9 mouse cellular contexts compared by ENCODE assay signal in genomic region chr3:89390111-89390515, GRCm38 (mm10). TPM values are rescaled to one million over a fixed set of nuclear protein-coding genes. Genes with fewer than 3 reads are reported as not detected.
DNase-seq lines count a peak whose midpoint lies in the region; ATAC-seq lines count a peak whose summit lies in the region.
"Had no signal": no experiment of that assay in that cellular context is flagged by ENCODE, and none has a peak within 500 bp of the region (broad histone marks: within the 10 kb centered on the region; RNA-seq: fewer than 3 reads in every experiment).

No protein-coding gene starts in this region.

- intact Hi-C loops in gastrocnemius, postnatal 14 days (cut with DNase I; ENCODE audit: low total_unique reads) = no loop called here

- DNase-seq in CD4-positive, CD25-positive, alpha-beta regulatory T cell, adult 2 months (ENCODE audit: low read depth, low spot score) = peak; percentile 55
- DNase-seq in ovary, postnatal 36 days (ENCODE audit: low spot score) = peak; percentile 58
- DNase-seq in ovary, postnatal 10 days (ENCODE audit: low spot score) = no peak
- peak; percentile 46 for DNase-seq in gastrocnemius, postnatal 14 days
- peak; percentile 42 for DNase-seq in kidney, postnatal 10 days
- no peak for DNase-seq in embryo, embryonic 10.5 days (ENCODE audit: low spot score)
- DNase-seq in left cerebral cortex, adult 8-10 months (ENCODE audit: low spot score in 2 of 2) = no peak

- no peak for ATAC-seq in CD4-positive, CD25-positive, alpha-beta regulatory T cell, adult 4 months

RNA-seq across cellular contexts. Expression of gene Zbtb7b, which starts 4.5 kb away (rescaled TPM):
- 10 to 100 TPM; 11.7 to 13.2 TPM for polyA plus RNA-seq in CD4-positive, CD25-positive, alpha-beta regulatory T cell, adult 4 months (2017; shearing (Covaris generic))
- total RNA-seq in gastrocnemius, postnatal 14 days (2021) = 10 to 100 TPM; 18.4 to 24.0 TPM
- 10 to 100 TPM; 11.3 to 20.3 (median 15.8) TPM for total RNA-seq in left cerebral cortex, adult 8-10 months (2022)

RNA-seq across cellular contexts. Expression of gene Lenep, which starts 12.5 kb away (rescaled TPM):
- polyA plus RNA-seq in CD4-positive, CD25-positive, alpha-beta regulatory T cell, adult 4 months (2017; shearing (Covaris generic)) = 1 to 10 TPM in 1 of 2 experiments, not detected in 1; 5.3 TPM
- not detected for total RNA-seq in gastrocnemius, postnatal 14 days (2021)
- 1 to 10 TPM; 3.9 to 5.8 (median 4.4) TPM for total RNA-seq in left cerebral cortex, adult 8-10 months (2022)
- polyA plus RNA-seq: C2C12 had no signal

RNA-seq across cellular contexts. Expression of gene Flad1, which starts 21.6 kb away (rescaled TPM):
- polyA plus RNA-seq in CD4-positive, CD25-positive, alpha-beta regulatory T cell, adult 4 months (2017; shearing (Covaris generic)) = 10 to 100 TPM; 52.2 to 71.7 TPM
- 10 to 100 TPM; 30.9 to 33.4 TPM for total RNA-seq in gastrocnemius, postnatal 14 days (2021)
- total RNA-seq in left cerebral cortex, adult 8-10 months (2022) = 10 to 100 TPM; 30.8 to 39.9 (median 35.6) TPM

RNA-seq across cellular contexts. Expression of gene Dcst1, which starts 25.1 kb away (rescaled TPM):
- 1 to 10 TPM in 1 of 2 experiments, under 1 TPM in 1; 0.59 to 1.1 TPM for polyA plus RNA-seq in CD4-positive, CD25-positive, alpha-beta regulatory T cell, adult 4 months (2017; shearing (Covaris generic))
- total RNA-seq in gastrocnemius, postnatal 14 days (2021) = not detected
- under 1 TPM in 1 of 4 experiments, not detected in 3; 0.61 TPM for total RNA-seq in left cerebral cortex, adult 8-10 months (2022)

RNA-seq across cellular contexts. Expression of gene Cks1b, which starts 28.1 kb away (rescaled TPM):
- polyA plus RNA-seq in CD4-positive, CD25-positive, alpha-beta regulatory T cell, adult 4 months (2017; shearing (Covaris generic)) = 10 to 100 TPM; 21.6 to 40.2 TPM
- total RNA-seq in gastrocnemius, postnatal 14 days (2021) = 10 to 100 TPM in 1 of 2 experiments, 1 to 10 TPM in 1; 9.6 to 14.4 TPM
- 1 to 10 TPM; 2.4 to 3.5 (median 2.8) TPM for total RNA-seq in left cerebral cortex, adult 8-10 months (2022)

Comparison
In these comparisons a context has a peak if more than half of its experiments do, and no peak if none do; other contexts are left out.
1. DNase-seq: peak in CD4-positive, CD25-positive, alpha-beta regulatory T cell, adult 2 months (single experiment), ovary, postnatal 36 days (single experiment), gastrocnemius, postnatal 14 days (single experiment) and kidney, postnatal 10 days (single experiment); none in ovary, postnatal 10 days (single experiment), embryo, embryonic 10.5 days (single experiment) and left cerebral cortex, adult 8-10 months (0 of 2).
2. RNA of gene Lenep, which starts 12.5 kb away (total RNA-seq): 3.9 to 5.8 TPM in left cerebral cortex, adult 8-10 months; not detected in gastrocnemius, postnatal 14 days; every median in the first group is over 4 times any median in the second.